Mouse (Mus musculus): Measurements from ENCODE around the gene Ccl20. TPM values are rescaled to one million over a fixed set of nuclear protein-coding genes. Genes with fewer than 3 reads are reported as not detected.

Gene Ccl20
- total RNA-seq (2014; rRNA removed; ENCODE audit: low replicate concordance) (not detected in 2 replicates), polyA plus RNA-seq (2015; fragmentation: Nextera tagmentation; extraction: Ambion mirVana) (0.15 TPM in 1 of 2 replicates, not detected in the other)

DNA sequence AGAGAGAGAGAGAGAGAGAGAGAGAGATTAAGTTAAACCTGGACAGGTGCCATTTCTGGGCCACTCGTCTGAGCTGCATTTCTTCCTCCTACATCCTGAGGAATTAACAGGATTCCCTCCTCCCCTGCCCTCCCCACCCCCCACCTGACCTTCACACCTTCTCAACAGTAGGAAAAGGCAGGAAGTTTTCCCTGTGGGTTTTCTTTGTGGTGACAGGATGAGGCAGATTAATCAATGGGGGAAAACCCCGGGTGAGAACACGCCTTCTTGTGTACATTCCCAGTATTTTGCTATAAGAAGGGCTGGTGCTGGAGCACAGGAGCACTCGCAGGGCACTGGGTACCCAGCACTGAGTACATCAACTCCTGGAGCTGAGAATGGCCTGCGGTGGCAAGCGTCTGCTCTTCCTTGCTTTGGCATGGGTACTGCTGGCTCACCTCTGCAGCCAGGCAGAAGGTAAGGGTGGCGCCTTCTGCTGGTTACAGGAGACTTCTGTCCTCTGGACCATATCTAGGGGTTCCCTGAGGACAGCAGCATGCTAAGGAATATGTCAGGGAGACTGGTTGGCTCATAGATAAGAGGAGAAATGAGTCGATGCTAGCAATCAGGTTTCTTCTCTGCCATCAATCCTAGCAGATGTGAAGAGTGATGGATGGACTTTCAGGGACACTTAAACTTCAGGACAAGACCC lies at the start of gene Ccl20:
TSS of gene Ccl20 (plus strand) at position 320 of the 691 bp plus-strand sequence.
- Histone ChIP-seq H3K27me3 (ENCODE audit: control insufficient read depth, insufficient read depth, low read length) (no peaks in the 10 kb centered on the region), H3K9me3 (replicated peaks; ENCODE audit: control insufficient read depth, low read length) (no peaks in the 10 kb centered on the region), H3K4me2 (ENCODE audit: low read depth, low read length) (no peak within 1 kb of the TSS), H3K4me3 (ENCODE audit: low read depth, low read length) (no peak within 1 kb of the TSS), H3K27ac (ENCODE audit: low read depth) (no peak within 1 kb of the TSS), H3K9ac (replicated peaks; ENCODE audit: low read depth, low read length) (no peak within 1 kb of the TSS), H3K4me1 (ENCODE audit: control insufficient read depth, insufficient read depth) (peaks cover 11% of the 10 kb centered on the region), H3K36me3 (replicated peaks; ENCODE audit: control insufficient read depth, insufficient read depth, low read length) (no peaks in the 10 kb centered on the region)
- ATAC-seq (ENCODE audit: insufficient read depth, low read depth) (no peak), DNase-seq (ENCODE audit: low spot score) (no peak)
- TF ChIP-seq EP300 (IDR thresholded peaks at IDR 0.05; ENCODE audit: low read depth) (no peak), CTCF (IDR thresholded peaks at IDR 0.05; ENCODE audit: low read depth) (no peak)
- WGBS, result 34% methylated on average over 8 of the region's 8 CpGs

DNA sequence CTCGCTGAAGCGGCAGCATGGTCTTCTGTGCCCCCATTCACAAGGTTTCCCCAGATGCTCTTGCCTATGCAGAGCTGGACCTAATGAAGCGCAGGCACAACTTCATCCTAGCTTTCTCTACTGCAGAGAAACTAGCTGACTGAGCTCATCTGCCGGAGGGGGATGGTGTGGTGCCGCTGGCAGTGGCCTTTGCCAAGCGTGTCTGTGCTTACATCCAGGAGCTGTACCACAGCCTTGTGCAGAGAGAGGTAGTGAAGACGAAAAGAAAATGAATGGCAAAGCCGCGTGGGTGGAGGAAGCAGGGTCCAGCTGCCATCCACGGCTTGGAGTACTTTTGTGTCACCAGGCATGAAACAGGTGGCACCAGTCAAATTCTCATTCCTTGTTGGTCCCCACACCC lies 49.4 kb upstream of the Ccl20 start:
- ATAC-seq (ENCODE audit: insufficient read depth, low read depth), result no peak

DNA sequence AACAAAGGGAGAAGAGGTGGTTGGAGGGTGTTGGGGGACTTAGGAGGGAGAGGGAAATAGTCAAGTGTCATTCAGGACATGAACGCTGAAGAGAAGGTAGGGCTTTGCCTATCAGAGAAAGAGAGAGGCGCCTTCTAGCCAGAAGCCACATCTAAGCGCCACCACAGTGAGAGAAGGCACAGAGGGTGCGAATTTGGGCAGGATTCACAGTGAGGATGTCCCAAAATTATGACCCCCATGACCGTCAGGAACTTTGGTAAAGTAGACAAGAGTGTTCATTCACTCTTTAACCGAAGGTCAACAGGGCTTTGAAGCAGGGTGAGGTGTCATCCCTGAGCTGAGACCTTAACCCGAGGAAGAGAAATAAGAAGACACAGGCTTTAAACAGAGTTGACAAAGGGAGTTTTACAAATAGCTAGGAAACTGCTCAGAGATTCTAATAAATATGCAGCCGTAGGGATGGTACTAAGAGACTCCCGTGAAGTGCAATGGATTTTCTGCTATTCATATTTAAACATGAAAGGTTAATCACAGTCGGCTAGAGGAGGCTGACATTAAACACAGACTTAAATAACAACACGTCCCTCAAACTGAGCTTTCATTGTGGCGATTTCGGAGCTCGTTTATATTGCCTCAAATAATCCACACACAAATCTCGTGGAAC lies 40.9 kb upstream of the Ccl20 start:
- peak overlapping the region; percentile 34 for H3K4me3 ChIP-seq (ENCODE audit: low read depth, low read length)
- H3K4me2 ChIP-seq (ENCODE audit: low read depth, low read length), result peak overlapping the region; percentile 55
- ATAC-seq (ENCODE audit: insufficient read depth, low read depth) (no peak), DNase-seq (ENCODE audit: low spot score) (no peak)
- H3K27ac ChIP-seq (ENCODE audit: low read depth), result no peak overlapping the region
- no peaks in the 10 kb centered on the region for H3K27me3 ChIP-seq (ENCODE audit: control insufficient read depth, insufficient read depth, low read length)
- H3K9me3 ChIP-seq (replicated peaks; ENCODE audit: control insufficient read depth, low read length), result no peaks in the 10 kb centered on the region
- no peaks in the 10 kb centered on the region for H3K36me3 ChIP-seq (replicated peaks; ENCODE audit: control insufficient read depth, insufficient read depth, low read length)
- no peaks in the 10 kb centered on the region for H3K4me1 ChIP-seq (ENCODE audit: control insufficient read depth, insufficient read depth)
- WGBS, result 41% methylated on average over 15 of the region's 15 CpGs
- TF ChIP-seq CTCF (IDR thresholded peaks at IDR 0.05; ENCODE audit: low read depth) (no peak), EP300 (IDR thresholded peaks at IDR 0.05; ENCODE audit: low read depth) (no peak)
- no peak overlapping the region for H3K9ac ChIP-seq (replicated peaks; ENCODE audit: low read depth, low read length)

More for the DNA sequence above, 49.4 kb upstream of the Ccl20 start:
- TF ChIP-seq CTCF (IDR thresholded peaks at IDR 0.05; ENCODE audit: low read depth), result no peak
- TF ChIP-seq EP300 (IDR thresholded peaks at IDR 0.05; ENCODE audit: low read depth), result no peak
- Histone ChIP-seq H3K27me3 (ENCODE audit: control insufficient read depth, insufficient read depth, low read length) (no peaks in the 10 kb centered on the region), H3K36me3 (replicated peaks; ENCODE audit: control insufficient read depth, insufficient read depth, low read length) (no peaks in the 10 kb centered on the region), H3K9me3 (replicated peaks; ENCODE audit: control insufficient read depth, low read length) (no peaks in the 10 kb centered on the region), H3K9ac (replicated peaks; ENCODE audit: low read depth, low read length) (no peak overlapping the region), H3K4me2 (ENCODE audit: low read depth, low read length) (no peak overlapping the region), H3K4me1 (ENCODE audit: control insufficient read depth, insufficient read depth) (no peaks in the 10 kb centered on the region), H3K4me3 (ENCODE audit: low read depth, low read length) (no peak overlapping the region), H3K27ac (ENCODE audit: low read depth) (no peak overlapping the region)
- no peak for DNase-seq (ENCODE audit: low spot score)
- WGBS, result 85% methylated on average over 10 of the region's 10 CpGs

DNA sequence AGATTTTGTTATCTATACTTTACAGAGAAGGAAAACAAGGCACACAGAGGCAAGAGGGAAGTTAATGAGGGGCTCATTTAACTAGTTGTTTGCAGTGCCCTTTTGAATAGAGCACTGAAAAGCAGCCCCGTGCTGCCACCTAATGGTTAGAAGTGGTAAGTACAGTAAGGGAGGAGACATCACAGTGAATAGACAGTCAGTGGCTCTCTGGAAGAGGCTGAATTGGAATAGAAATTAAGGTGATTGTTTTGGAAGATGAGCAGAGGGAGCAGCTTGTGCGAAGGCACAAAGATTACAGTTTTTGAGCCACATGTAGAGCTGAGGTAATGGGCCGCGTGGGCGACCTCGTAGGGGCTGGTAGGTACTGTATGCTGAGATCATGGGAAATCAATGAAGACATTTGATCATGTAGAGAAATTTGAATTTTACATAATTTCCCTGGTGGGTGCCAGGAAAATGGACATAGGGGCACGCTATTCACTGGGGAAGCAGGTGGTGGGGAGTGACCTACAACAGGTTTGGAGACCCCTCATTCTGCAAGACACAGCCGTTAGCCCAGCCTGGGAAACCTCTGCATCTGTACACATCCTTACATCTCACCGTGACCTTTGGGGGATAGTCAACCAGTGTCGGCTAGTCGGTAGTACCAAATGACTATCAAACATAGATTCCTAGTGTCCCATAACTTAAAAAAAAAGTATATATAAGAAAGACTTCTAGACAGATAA lies 40.2 kb upstream of the Ccl20 start:
- Histone ChIP-seq H3K4me2 (ENCODE audit: low read depth, low read length) (peak overlapping the region; percentile 55), H3K36me3 (replicated peaks; ENCODE audit: control insufficient read depth, insufficient read depth, low read length) (no peaks in the 10 kb centered on the region), H3K9me3 (replicated peaks; ENCODE audit: control insufficient read depth, low read length) (no peaks in the 10 kb centered on the region), H3K4me3 (ENCODE audit: low read depth, low read length) (peak overlapping the region; percentile 34), H3K27me3 (ENCODE audit: control insufficient read depth, insufficient read depth, low read length) (no peaks in the 10 kb centered on the region), H3K4me1 (ENCODE audit: control insufficient read depth, insufficient read depth) (no peaks in the 10 kb centered on the region), H3K9ac (replicated peaks; ENCODE audit: low read depth, low read length) (no peak overlapping the region), H3K27ac (ENCODE audit: low read depth) (no peak overlapping the region)
- DNase-seq (ENCODE audit: low spot score) (peak; percentile 46), ATAC-seq (ENCODE audit: insufficient read depth, low read depth) (no peak; the same call in 1 of the 2 replicates)
- WGBS, result 40% methylated on average over 11 of the region's 11 CpGs
- TF ChIP-seq CTCF (IDR thresholded peaks at IDR 0.05; ENCODE audit: low read depth), result peak; percentile 83
- no peak for TF ChIP-seq EP300 (IDR thresholded peaks at IDR 0.05; ENCODE audit: low read depth)

DNA sequence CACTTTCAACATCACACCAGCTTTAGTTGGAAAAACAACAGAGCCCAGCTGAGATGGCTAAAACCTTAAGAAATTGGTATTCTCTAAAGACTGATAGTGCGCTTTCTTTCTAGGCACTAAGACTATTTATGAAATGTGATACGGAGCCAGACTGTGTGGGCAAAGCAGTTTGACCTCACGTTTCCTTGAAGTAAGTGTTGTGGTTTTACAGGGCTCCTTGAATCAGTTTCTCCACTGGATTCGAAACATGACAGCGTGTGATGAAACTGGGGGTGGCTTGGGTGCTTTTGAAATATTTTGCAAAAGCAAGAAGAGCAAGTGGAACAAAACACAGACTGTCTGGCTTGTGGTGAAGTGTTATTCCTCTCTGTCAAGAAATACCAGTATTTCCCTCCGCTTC lies 39.5 kb upstream of the Ccl20 start:
- 77% methylated on average over 6 of the region's 6 CpGs for WGBS
- Histone ChIP-seq H3K27me3 (ENCODE audit: control insufficient read depth, insufficient read depth, low read length) (no peaks in the 10 kb centered on the region), H3K4me3 (ENCODE audit: low read depth, low read length) (no peak overlapping the region), H3K27ac (ENCODE audit: low read depth) (no peak overlapping the region), H3K9me3 (replicated peaks; ENCODE audit: control insufficient read depth, low read length) (no peaks in the 10 kb centered on the region), H3K9ac (replicated peaks; ENCODE audit: low read depth, low read length) (no peak overlapping the region), H3K36me3 (replicated peaks; ENCODE audit: control insufficient read depth, insufficient read depth, low read length) (no peaks in the 10 kb centered on the region), H3K4me1 (ENCODE audit: control insufficient read depth, insufficient read depth) (no peaks in the 10 kb centered on the region), H3K4me2 (ENCODE audit: low read depth, low read length) (no peak overlapping the region)
- DNase-seq (ENCODE audit: low spot score), result no peak
- no peak for ATAC-seq (ENCODE audit: insufficient read depth, low read depth)
- TF ChIP-seq EP300 (IDR thresholded peaks at IDR 0.05; ENCODE audit: low read depth), result no peak
- no peak for TF ChIP-seq CTCF (IDR thresholded peaks at IDR 0.05; ENCODE audit: low read depth)

Measured in heart, postnatal 0 days (tissue).